Mouse (Mus musculus) adrenal gland, postnatal 4 days (tissue): ENCODE results near the gene Grb10. TPM values are rescaled to one million over a fixed set of nuclear protein-coding genes. Genes with fewer than 3 reads are reported as not detected.

ENCODE experiments used
- DNase-seq, 2 experiments: peaks; one replicate each; pipeline ENCODE4 v3.0.0; 2021 to 2022; ENCODE audit warnings: low spot score in 2 of 2, mixed read lengths in 2 of 2
- total RNA-seq, 2 experiments: library from RNA; stranded (reverse); gene quantifications; 2 replicates each; pipeline ENCODE4 v1.2.3; 2021

Gene Grb10
- total RNA-seq, 2 experiments from 2014 or later: 300 to 301 TPM

DNA sequence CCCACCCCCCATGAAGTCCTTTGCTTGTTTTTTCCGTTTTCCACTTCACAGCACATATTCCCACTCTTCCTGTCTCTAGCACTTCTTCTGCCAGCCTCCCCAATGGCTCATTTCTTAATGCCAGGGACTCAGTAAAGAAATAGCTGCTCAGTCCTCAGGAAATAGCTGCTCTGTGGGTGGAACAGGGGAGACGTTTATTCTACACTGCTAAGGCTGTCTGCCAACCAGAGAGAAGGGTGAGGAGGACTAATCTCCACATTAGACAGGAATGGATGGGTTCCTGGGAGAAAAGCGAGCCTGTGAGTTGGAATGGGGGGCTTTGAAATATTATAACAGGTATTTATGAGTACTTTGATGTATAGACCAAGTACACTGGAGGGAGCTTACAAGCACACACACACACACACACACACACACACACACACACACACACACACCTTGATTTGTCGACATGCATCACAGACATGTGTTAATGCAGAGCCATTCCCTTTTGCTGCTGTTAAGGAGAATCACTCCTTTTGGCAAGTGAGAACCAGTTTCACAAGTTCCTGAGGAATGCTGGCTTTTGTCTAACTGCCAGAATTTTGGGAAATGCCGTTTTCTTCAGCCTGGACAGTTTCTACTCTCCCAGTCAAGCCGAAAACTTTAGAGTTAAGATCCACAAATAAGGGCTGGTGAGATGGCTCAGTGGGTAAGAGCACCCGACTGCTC is 130.6 kb downstream of the Grb10 start:
- DNase-seq: no peak

DNA sequence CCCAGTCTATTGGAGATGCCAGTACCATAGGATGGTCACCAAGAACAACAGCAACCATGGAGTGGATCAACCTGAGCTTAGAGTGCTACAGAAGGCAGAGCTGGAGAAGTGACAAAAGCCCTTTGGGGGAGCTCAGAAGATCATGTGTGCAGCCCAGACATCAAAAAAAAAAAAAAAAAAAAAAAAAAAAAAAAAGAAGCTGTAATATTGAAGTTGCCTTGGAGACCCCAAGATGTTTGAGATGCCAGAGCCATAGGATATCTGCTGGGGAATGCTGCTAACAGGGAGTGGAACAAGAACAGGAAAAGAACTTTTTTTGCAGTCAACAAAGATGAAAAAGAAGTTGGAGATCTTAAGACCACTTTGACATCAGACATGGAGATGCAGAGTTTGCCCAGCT is 133.0 kb downstream of the Grb10 start:
- no peak for DNase-seq

DNA sequence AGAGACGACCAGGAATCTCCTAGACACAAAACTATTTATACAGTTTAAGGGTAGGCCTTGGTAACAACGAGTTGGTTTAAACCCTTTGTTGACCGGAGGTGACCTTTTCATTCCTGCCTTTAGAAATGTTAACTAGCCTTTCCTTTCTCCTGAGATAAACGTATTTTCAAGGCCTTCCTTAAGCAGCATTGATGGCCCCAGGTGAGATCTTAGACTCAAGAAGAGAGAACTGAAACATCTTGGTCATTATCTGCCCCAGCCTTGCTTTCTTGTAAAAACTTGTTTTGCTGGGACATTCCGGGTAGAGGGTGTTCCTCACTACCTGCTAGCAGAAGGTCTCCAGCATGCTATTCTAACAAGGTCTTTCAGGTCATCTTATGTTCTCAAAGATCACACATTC is 133.5 kb downstream of the Grb10 start:
- no peak for DNase-seq

DNA sequence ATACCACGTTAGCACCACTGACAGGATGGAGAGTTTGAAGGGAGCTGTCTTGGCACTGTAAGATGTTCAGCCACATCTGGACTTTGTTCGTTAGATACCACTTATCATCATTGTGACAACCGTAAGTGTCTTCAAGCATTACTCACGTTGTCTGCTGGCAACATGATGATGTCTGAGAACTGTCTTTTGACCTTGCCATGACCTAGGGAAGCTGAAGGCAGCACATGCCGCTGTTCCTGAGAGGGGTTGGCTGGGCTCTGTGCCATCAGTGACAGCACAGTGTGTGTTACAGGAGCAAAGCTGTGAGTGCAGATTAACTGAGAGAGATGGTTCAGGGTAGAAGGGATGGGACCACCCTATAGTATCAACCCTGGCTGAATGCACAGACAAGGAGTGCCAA is 137.0 kb downstream of the Grb10 start:
- no peak for DNase-seq

DNA sequence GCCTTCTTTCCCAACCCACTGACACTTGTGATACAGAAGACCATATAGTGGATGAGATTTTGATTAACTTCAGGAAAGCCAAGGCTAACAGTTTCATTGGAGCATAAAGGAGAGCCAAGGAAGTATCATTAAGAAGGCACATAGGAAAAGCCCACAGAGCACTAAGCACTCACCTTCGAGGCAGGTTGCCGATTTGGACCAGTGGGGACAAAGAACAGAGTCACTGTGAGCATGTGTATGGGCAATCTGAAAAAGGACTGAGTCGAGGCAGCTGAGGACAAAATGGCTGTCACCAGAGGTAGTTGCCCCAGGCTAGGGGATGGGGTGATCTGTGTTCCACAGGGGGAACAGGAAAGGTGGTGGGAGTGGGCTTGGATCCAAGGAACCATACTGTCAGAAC is 140.0 kb downstream of the Grb10 start:
- DNase-seq: no peak

DNA sequence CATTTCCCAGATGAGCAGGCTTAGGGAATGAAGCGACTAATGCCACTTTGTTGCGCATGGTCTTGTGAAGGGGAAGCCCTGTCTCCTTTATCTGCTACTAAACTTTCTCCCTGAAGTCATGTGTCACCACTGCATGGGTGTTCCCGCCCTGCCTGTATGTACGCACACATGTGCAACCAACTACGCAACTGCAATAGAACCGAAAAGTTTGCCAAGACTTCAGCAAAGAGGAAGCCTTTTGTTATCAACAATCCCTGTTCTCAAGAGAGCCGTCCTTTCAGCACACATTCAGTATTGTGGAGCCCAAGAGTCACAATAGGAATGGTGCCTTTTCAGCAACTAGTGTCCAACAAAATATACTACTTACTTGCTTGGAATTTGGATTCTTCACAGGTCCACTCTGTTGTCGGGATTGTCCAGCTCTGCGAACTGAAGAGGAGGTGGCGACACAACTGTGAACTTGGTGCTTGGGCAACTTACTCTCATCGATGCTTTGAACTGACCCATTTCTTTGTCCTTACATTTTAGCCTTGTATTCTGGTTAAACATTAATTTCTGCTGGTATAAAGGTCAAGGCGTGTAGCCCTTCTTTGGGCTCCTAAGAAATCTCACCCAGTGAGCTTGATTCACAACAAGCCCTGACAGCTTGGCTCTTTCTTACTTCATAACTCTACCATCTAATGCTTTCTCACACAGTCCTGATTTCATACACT is 140.7 kb downstream of the Grb10 start, which contains the start of gene Ddc:
Gene Ddc (minus strand): TSS at position 500 of the 713 bp plus-strand sequence.
- DNase-seq: no peak

DNA sequence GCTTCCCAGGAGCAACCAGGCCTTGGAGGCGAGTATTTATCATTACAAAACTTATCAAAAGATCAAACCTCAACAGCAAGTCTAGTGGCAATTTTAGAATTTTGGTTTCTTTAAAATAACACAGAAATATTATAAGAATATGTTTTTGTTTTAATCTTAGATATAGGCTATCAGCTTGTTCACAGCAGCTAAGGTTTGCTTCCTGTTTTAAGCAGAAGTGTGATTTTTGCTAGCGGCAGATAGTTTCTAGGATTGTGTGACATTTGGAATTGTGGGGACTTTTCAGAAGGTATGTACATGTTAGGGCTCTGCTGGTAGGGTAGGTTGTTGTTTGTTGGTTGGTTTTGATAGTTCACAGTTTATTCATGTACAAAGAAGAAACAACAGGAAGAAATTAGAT is 143.0 kb downstream of the Grb10 start:
- DNase-seq: no peak

DNA sequence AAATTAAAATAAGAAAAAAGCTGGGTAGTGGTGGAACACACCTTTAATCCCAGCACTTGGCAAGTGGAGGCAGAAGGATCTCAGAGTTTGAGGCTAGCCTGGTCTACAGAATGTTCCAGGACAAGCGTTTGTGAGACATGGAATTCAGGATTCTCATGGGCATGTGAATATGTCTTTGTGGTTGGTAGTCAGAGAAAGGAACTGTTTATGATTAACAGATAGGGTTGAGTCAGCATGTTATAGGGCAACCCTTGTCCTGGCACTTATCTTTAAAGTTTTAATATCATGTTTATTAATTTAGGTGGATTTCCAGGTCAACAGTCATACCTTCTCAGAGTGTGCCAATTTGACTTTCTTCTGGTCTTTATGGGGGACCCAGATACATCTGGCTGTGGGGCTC is 144.7 kb downstream of the Grb10 start:
- no peak for DNase-seq

DNA sequence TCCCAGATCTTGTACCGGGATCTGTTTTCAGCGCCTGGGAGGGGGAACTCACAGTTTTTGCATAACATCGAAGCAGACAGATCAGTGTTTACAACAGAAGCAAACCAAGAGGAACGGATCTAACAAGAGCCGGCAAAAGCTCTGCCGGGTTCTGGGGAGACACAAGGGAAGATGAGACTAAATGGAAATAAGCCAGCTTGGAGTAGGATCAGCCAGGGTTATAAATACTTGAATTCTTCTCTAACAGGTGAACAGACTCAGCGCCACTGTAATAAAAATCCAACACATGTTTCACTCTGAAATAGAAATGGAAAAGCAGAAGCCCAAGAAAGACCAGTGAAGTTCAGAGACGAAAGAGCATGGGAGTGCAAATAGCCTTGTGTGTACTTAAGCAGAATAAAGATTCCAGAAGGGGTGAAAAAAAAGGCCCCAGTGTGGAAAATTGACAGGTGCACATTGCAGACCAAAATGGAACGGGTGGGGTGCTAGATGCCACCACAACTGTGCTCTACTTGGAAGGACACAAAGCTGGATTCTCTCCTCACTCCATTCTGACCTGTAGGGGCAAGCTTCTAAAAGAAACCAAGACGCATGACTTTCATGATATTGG is 145.4 kb downstream of the Grb10 start:
- no peak for DNase-seq

DNA sequence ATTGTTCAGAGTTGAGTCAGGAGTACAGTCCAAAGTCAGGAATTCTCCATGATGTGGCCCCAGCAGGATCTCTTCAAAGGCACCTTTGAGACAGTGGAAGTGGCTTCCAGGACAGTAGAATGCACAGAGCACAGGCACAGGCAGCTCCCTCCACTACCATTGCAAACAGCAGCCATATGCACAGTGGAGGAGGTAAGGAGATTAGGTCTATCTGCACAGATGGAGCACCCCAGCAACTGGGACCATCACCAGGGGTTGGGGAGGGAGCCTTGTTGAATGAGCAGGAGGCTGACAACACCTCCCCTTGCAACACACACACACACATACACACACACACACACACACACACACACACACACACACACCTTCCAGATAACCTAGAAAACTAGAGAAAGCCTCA is 146.7 kb downstream of the Grb10 start:
- DNase-seq: no peak

DNA sequence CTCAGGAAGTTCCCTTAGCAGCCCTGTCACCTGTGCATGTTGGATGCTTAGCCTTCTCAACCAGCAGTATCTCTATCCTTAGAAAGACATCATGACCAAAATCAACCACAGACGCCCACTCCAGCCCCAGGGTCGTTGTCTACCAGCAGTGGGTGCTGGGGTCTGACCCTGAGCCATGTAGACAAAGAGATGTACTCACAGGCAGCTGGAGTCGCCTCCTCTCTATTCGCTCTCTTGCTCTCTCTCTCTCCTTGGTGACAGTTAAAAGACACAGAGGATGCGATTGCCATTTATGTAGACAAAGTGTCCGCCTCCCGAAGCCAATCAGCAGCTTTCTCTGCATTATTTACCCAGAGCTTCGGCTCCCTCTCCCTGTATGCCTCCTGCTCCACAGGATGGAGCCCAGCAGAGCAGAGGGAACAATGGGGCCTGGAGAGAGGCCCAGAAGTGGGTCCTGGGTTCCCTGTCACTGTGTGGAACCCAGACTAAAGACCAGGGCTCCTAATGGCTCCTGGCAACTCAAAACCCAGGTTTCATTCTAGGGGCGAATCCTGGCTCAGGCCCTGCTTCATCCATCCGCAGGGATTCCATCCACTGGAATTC is 148.2 kb downstream of the Grb10 start:
- no peak for DNase-seq

DNA sequence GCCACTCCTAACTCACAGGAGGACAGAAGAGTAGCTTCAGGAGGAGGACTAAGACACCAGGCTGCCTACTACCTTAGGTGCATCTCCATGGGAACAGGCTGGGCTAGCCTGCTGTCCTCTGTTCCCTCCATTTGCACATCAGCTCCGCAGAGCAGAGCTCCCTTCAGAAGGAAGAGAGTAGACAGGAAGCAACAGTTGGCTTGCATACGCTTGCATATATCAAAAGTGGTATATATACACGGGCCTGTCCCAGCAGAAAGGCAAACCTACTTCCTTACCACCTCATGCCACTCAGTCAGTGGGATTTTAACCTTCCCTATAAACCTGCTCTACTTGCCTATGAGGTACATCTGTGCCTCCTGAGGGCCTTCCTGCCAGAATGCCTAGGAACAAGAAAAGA is 149.8 kb downstream of the Grb10 start:
- no peak for DNase-seq

DNA sequence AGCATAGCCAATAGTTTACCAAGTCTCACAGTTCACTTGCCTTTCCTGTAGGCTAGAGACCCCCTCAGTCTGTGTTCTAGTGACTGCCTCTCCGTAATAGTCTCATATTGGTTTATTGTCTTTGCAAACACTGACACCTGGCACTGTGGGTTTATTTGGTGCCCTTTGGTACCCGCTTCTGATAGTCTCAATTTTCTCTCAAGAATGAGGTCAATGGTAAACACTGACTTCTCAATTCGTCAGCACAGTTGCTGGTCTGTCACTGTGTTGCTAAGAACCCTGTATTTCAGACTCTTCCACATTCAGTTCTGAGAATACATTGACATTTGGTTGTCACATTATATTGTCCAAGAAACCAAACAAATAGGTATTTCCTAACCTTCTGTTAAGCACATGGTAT is 150.4 kb downstream of the Grb10 start:
- no peak for DNase-seq

DNA sequence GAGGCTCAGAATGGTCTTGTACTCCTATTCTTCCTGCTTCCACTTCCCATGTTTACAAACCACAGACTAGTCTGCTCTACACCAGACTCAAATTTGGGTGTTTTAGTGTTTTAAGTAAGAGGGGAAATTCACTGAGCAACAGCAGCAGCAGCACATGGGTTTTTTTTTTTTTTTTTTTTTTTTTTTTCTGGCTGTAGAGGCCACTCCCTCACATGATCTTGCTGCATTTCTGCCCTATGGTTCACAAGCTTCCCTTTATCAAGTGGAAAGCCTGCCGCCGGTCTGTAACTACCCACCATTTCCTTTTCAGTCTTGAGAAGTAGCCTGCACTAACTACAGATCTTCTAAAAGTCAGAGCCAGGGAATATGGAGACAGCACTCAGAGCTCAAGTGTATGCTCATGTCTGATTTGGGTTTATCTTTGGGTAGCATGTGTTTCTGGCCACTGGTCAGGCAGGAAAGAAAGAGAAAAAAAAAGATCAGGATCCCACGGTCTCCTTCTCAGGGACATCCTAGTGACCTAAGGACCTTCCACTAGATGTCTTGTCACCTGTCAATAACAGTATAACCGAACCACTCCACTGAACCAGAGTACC is 152.0 kb downstream of the Grb10 start:
- DNase-seq: no peak

DNA sequence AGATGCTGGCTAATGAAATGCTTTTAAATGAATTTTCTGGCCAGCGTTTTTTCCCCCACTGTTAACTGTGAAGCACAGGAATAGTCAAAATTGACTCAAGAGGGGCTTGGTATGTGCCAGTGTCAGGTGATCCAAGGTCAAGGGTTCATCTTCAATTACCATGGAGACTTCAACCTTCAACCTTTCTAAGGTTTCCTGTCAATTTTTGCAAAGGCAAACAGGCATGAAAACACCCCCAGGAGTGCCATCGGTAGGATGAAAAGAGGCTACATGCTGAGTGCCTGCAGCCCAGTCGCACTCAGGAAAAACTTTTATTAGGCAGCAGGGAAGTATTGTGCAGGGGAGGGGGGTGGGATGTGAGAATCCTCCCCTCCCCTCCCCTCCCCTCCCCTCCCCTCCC is 152.6 kb downstream of the Grb10 start:
- DNase-seq: no peak

DNA sequence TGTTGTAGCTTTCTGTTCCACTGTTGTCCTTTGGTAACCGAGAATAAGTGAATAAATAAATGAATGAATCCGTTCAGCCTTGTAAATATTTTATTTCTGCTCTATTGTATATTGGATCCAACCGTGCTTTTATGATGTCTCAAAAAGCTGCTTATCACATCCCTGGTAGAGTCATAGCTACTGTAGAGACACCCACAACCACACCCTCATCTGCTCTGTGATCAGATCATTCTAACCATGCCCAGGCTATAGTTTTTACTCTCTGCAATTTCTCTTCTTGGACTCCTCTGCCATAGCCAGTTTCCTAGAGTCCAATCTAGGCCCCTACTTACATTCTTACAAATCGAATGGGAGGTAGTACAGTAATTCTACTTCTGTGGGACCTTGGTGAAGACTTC is 153.2 kb downstream of the Grb10 start:
- no peak for DNase-seq

DNA sequence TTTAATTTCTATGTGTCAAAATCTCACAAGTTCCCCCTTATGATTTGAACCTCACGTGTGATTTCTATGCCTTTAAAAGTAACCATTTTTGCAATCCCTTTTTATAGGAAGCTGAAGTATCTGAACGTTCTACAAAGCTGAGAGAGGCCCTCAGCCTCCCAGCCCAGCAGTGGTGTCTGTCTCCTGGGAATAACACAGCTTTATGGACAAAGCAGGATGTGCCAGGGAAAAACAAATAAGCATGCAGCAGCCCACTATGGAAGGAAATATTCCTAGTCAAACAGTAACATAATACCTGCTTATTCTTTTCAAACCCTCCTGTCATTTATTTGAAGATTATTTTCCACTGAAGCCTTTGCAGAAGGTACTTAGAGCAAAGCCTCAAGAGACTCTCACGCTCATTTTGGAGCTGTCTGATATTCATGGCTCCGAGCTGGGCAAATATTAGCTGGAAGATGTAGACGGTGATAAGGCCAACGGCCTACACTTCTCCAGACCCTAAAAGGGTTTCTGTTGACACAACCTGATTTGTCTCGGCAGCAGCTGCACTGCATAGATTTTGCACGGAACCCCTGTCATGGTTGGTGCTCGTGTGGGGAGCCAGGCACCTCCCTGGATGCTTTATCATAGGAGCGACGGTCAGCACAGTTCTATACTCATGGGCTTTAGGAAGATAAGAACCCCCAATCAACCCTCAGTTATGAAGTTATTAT is 153.8 kb downstream of the Grb10 start:
- DNase-seq: no peak

DNA sequence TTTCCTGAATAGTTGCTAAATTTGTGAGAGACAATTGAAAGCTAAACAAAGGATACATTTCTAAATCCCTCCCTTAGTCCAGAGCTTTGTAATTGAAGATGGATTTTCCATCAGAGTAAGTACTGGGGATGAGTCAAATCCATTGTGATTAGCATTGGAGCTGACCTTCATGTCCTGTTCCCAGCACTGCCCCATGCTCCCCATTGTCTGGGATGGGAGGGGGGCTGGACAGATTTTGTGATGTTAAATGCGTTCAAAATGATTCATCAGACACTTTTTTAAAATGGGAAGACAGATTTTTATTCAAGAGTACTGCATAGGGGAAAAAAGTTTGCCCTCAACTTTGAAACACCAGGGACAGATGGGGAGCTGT is 156.7 kb downstream of the Grb10 start:
- DNase-seq: no peak

DNA sequence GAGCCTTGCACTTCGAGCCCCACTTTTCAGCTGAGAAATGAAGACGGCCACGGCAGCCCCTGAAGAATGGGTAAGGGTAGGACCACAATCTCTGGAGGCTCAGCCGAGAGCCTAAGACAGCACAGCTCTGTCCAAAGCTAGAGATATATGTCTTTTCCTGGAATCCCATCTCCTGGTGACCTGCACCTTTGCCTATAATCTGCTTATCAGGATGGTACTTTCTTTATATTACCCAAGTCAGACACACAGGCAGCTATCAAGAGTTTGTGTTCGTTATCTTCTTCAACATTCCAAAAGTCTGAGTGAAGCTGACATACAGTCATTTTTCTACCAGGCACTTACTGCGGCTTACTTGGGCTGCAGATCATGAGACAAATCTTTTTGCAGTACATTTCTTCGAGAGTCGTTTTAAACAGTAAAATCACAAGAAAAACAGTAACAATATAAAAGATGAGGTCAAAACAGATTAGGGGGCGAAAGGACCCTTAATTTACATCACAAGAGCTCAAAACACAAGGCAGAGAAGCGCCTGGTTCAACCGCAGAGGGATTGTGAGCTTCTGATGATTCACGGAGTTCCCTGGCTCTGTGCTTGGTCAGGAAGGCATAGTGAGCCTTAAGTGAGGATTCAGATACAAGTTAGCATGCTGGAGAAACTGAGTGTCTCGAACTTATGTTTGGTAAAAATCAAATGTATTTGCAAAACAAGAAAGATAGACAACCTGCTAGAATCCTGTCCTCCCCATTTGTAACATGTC is 157.3 kb downstream of the Grb10 start:
- DNase-seq: no peak
